Mouse (Mus musculus): ENCODE results near the gene Pdzrn3.

GRCm38 (mm10) chr6:101266787-101267186, 110.9 kb downstream of the Pdzrn3 start:
- TF ChIP-seq CTCF (IDR thresholded peaks at IDR 0.05 in 2 of 3, conservative IDR thresholded peaks at IDR 0.05 in 1 of 3; ENCODE audit: control insufficient read depth in 1 of 3, insufficient read depth in 1 of 3, low read depth in 2 of 3, low read length in 3 of 3, poor library complexity in 1 of 3, severe bottlenecking in 1 of 3) (peak; percentile 68 to 96 (median 91)), POLR2AphosphoS5 (IDR thresholded peaks at IDR 0.05; ENCODE audit: borderline replicate concordance, low read depth, low read length) (no peak), MAX (IDR thresholded peaks at IDR 0.05; ENCODE audit: low read length) (no peak), MYB (IDR thresholded peaks at IDR 0.05; ENCODE audit: low read depth, low read length) (no peak), POLR2A (IDR thresholded peaks at IDR 0.05; ENCODE audit: control insufficient read depth in 1 of 2, insufficient read depth in 1 of 2, low read depth in 1 of 2, low read length in 2 of 2, poor library complexity in 1 of 2) (no peak), KAT2A (conservative IDR thresholded peaks at IDR 0.05; ENCODE audit: low read depth, low read length) (no peak), UBTF (IDR thresholded peaks at IDR 0.05; ENCODE audit: borderline replicate concordance, insufficient read depth, low read depth, low read length) (no peak), RAD21 (IDR thresholded peaks at IDR 0.05; ENCODE audit: low read depth, low read length) (peak; percentile 99), EP300 (IDR thresholded peaks at IDR 0.05; ENCODE audit: low read depth in 1 of 2, low read length in 2 of 2) (no peak), USF1 (IDR thresholded peaks at IDR 0.05; ENCODE audit: low read depth, low read length) (peak; percentile 66; the same call in 1 of the 2 replicates), POLR2AphosphoS2 (IDR thresholded peaks at IDR 0.05; ENCODE audit: low read length) (no peak), MXI1 (IDR thresholded peaks at IDR 0.05; ENCODE audit: low read depth, low read length) (no peak)
